ENCODE assay signal across 19 mouse cellular contexts in genomic region chr2:106711506-106711905, GRCm38 (mm10). TPM values are rescaled to one million over a fixed set of nuclear protein-coding genes. Genes with fewer than 3 reads are reported as not detected.
DNase-seq lines count a peak whose midpoint lies in the region; ATAC-seq lines count a peak whose summit lies in the region.
"Had no signal": no experiment of that assay in that cellular context is flagged by ENCODE, and none has a peak within 500 bp of the region (broad histone marks: within the 10 kb centered on the region; RNA-seq: fewer than 3 reads in every experiment).

No protein-coding gene starts in this region.

- no peak for ATAC-seq in heart, embryonic 13.5 days (ENCODE audit: extremely low read depth, insufficient number of reproducible peaks, low FRiP score, low TSS enrichment)
- peak; percentile 54; the same call in 1 of the 2 replicates for ATAC-seq in liver, embryonic 13.5 days (ENCODE audit: low read depth)
- no peak for ATAC-seq in liver, embryonic 12.5 days
- no peak for ATAC-seq in embryonic facial prominence, embryonic 14.5 days (ENCODE audit: low read depth)
- no peak for ATAC-seq in monocyte, adult 5-6 weeks (replicated peaks; ENCODE audit: insufficient number of reproducible peaks, low FRiP score, low TSS enrichment, poor library complexity, severe bottlenecking)
- ATAC-seq: forebrain, embryonic 13.5 days had no signal

- H3K4me2 ChIP-seq in heart, embryonic 13.5 days = no peak overlapping the region
- H3K4me2 ChIP-seq in liver, embryonic 13.5 days = no peak overlapping the region
- no peak overlapping the region for H3K4me2 ChIP-seq in liver, embryonic 12.5 days
- H3K4me2 ChIP-seq in embryonic facial prominence, embryonic 14.5 days (ENCODE audit: low read depth, low read length) = no peak overlapping the region
- H3K4me2 ChIP-seq: forebrain, embryonic 13.5 days; midbrain, embryonic 11.5 days had no signal

- 0 out of 2 replicates have a peak overlapping the region, but pooled peaks have one; percentile 20 for H3K27ac ChIP-seq in heart, embryonic 13.5 days (replicated peaks)
- no peak overlapping the region for H3K27ac ChIP-seq in liver, embryonic 13.5 days
- H3K27ac ChIP-seq in liver, embryonic 12.5 days = no peak overlapping the region
- peak overlapping the region; percentile 66 for H3K27ac ChIP-seq in embryonic facial prominence, embryonic 10.5 days (replicated peaks)
- peak overlapping the region; percentile 31; the same call in 1 of the 2 replicates for H3K27ac ChIP-seq in embryonic facial prominence, embryonic 14.5 days (replicated peaks; ENCODE audit: low read depth, low read length)
- H3K27ac ChIP-seq: forebrain, embryonic 13.5 days; left cerebral cortex, adult 2 months; macrophage had no signal

- no peaks in the 10 kb centered on the region for H3K27me3 ChIP-seq in heart, embryonic 13.5 days (replicated peaks)
- H3K27me3 ChIP-seq in liver, embryonic 13.5 days = no peaks in the 10 kb centered on the region
- H3K27me3 ChIP-seq in liver, embryonic 12.5 days (replicated peaks) = no peaks in the 10 kb centered on the region
- H3K27me3 ChIP-seq in embryonic facial prominence, embryonic 10.5 days (replicated peaks; ENCODE audit: low read depth, poor library complexity, severe bottlenecking) = 0 out of 2 replicates have a peak, but pooled peaks cover 5% of the 10 kb centered on the region
- H3K27me3 ChIP-seq in embryonic facial prominence, embryonic 14.5 days (replicated peaks; ENCODE audit: control insufficient read depth, insufficient read depth, low read length) = no peaks in the 10 kb centered on the region
- H3K27me3 ChIP-seq: forebrain, embryonic 13.5 days had no signal

- no peak for DNase-seq in heart, adult 9 months (ENCODE audit: low spot score in 2 of 2)
- DNase-seq in liver, embryonic 13.5 days = no peak
- DNase-seq in embryonic facial prominence, embryonic 10.5 days (ENCODE audit: low spot score) = no peak
- DNase-seq in embryonic facial prominence, embryonic 14.5 days (ENCODE audit: low spot score) = no peak
- no peak for DNase-seq in adrenal gland, postnatal 14 days
- DNase-seq: B cell, adult 2 months; cerebellum, adult 9-10 months; gastrocnemius, postnatal 36 days; kidney, adult 8-10 months; layer of hippocampus, adult 9-11 months; left cerebral cortex, postnatal 4 days; thymus, postnatal 36 days had no signal

- H3K4me1 ChIP-seq in heart, embryonic 13.5 days = peaks cover 26% of the 10 kb centered on the region
- peaks cover 9% of the 10 kb centered on the region; the same call in 1 of the 2 replicates for H3K4me1 ChIP-seq in liver, embryonic 13.5 days (replicated peaks)
- H3K4me1 ChIP-seq in liver, embryonic 12.5 days = peaks cover 8% of the 10 kb centered on the region; the same call in 1 of the 2 replicates
- H3K4me1 ChIP-seq in embryonic facial prominence, embryonic 10.5 days = peaks cover 61% of the 10 kb centered on the region
- peaks cover 34% of the 10 kb centered on the region for H3K4me1 ChIP-seq in embryonic facial prominence, embryonic 14.5 days (ENCODE audit: control insufficient read depth, insufficient read depth, low read length)

- H3K36me3 ChIP-seq in heart, embryonic 13.5 days = peaks cover 16% of the 10 kb centered on the region; the same call in 1 of the 2 replicates
- H3K36me3 ChIP-seq in liver, embryonic 13.5 days = no peaks in the 10 kb centered on the region
- H3K36me3 ChIP-seq in liver, embryonic 12.5 days = no peaks in the 10 kb centered on the region
- peaks cover 27% of the 10 kb centered on the region for H3K36me3 ChIP-seq in embryonic facial prominence, embryonic 10.5 days (replicated peaks)
- H3K36me3 ChIP-seq in embryonic facial prominence, embryonic 14.5 days (ENCODE audit: control insufficient read depth, insufficient read depth, low read length) = no peaks in the 10 kb centered on the region

- 66% methylated on average over 6 of the region's 6 CpGs for WGBS in heart, embryonic 13.5 days
- WGBS in liver, embryonic 13.5 days (ENCODE audit: insufficient replicate concordance) = 44% methylated on average over 6 of the region's 6 CpGs
- 56% methylated on average over 6 of the region's 6 CpGs for WGBS in liver, embryonic 12.5 days (ENCODE audit: insufficient replicate concordance)
- 49% methylated on average over 6 of the region's 6 CpGs for WGBS in embryonic facial prominence, embryonic 10.5 days
- 48% methylated on average over 6 of the region's 6 CpGs for WGBS in embryonic facial prominence, embryonic 14.5 days

- no peak overlapping the region for H3K4me3 ChIP-seq in heart, embryonic 13.5 days
- H3K4me3 ChIP-seq in liver, embryonic 13.5 days (replicated peaks) = no peak overlapping the region
- H3K4me3 ChIP-seq in liver, embryonic 12.5 days = no peak overlapping the region
- no peak overlapping the region for H3K4me3 ChIP-seq in embryonic facial prominence, embryonic 10.5 days
- H3K4me3 ChIP-seq in embryonic facial prominence, embryonic 14.5 days (ENCODE audit: low read depth, low read length) = no peak overlapping the region
- H3K4me3 ChIP-seq: forebrain, embryonic 13.5 days; left cerebral cortex, adult 2 months had no signal

- H3K9me3 ChIP-seq in heart, embryonic 13.5 days = no peaks in the 10 kb centered on the region
- no peaks in the 10 kb centered on the region for H3K9me3 ChIP-seq in liver, embryonic 13.5 days (replicated peaks)
- H3K9me3 ChIP-seq in liver, embryonic 12.5 days (replicated peaks) = no peaks in the 10 kb centered on the region
- H3K9me3 ChIP-seq in embryonic facial prominence, embryonic 10.5 days = no peaks in the 10 kb centered on the region
- H3K9me3 ChIP-seq in embryonic facial prominence, embryonic 14.5 days (ENCODE audit: control insufficient read depth, low read length) = no peaks in the 10 kb centered on the region
- H3K9me3 ChIP-seq: forebrain, embryonic 13.5 days had no signal

- H3K9ac ChIP-seq in heart, embryonic 13.5 days = no peak overlapping the region
- no peak overlapping the region for H3K9ac ChIP-seq in liver, embryonic 13.5 days
- no peak overlapping the region for H3K9ac ChIP-seq in liver, embryonic 12.5 days
- H3K9ac ChIP-seq in embryonic facial prominence, embryonic 14.5 days (ENCODE audit: low read depth, low read length) = 0 out of 2 replicates have a peak overlapping the region, but pooled peaks have one; percentile 16
- H3K9ac ChIP-seq: forebrain, embryonic 13.5 days had no signal

RNA-seq across cellular contexts. Expression of gene Mpped2, which starts 18.4 kb away (rescaled TPM):
- 72.3 and 82.8 TPM in 2 replicates for polyA plus RNA-seq in heart, embryonic 13.5 days (2015; fragmentation: Nextera tagmentation; extraction: Ambion mirVana)
- polyA plus RNA-seq in liver, embryonic 13.5 days (2015; fragmentation: Nextera tagmentation; extraction: Ambion mirVana) = 3.4 and 3.9 TPM in 2 replicates
- polyA plus RNA-seq in liver, embryonic 12.5 days (2016; fragmentation: Nextera tagmentation; extraction: Ambion mirVana) = 5.3 and 6.7 TPM in 2 replicates
- 91.9 and 92.9 TPM in 2 replicates for polyA plus RNA-seq in embryonic facial prominence, embryonic 10.5 days (2016; fragmentation: Nextera tagmentation; extraction: Ambion mirVana)
- 52.5 and 63.5 TPM in 2 replicates for polyA plus RNA-seq in embryonic facial prominence, embryonic 14.5 days (2014; fragmentation: Nextera tagmentation; extraction: Ambion mirVana)
- not detected in 3 replicates for total RNA-seq in monocyte, adult 5-6 weeks (2017)
- 28.2 and 35.6 TPM in 2 replicates for total RNA-seq in adrenal gland, postnatal 14 days (2021)
- polyA plus RNA-seq: macrophage had no signal

Comparison
In these comparisons a context has a peak if more than half of its experiments do, and no peak if none do; other contexts are left out.
1. H3K27ac ChIP-seq: peak in heart, embryonic 13.5 days (single experiment), embryonic facial prominence, embryonic 10.5 days (single experiment) and embryonic facial prominence, embryonic 14.5 days (single experiment); none in liver, embryonic 13.5 days (single experiment) and liver, embryonic 12.5 days (single experiment).